Mouse (Mus musculus) small intestine, adult 2 months (tissue): ENCODE results near the gene Tmem132d.

ENCODE experiments used
- CTCF ChIP-seq: fragments of 200-500 bp; IDR thresholded peaks from 2 replicates; pipeline ENCODE4 v1.5.1; 2012; ENCODE audit warnings: low read depth, mild to moderate bottlenecking, control low read depth, inconsistent platforms, low read length, moderate library complexity, mixed read lengths; ENCODE audit not compliant: insufficient replicate concordance, insufficient read length; ENCODE audit errors: extremely low read depth
- POLR2A ChIP-seq: fragments of 200-500 bp; IDR thresholded peaks from 2 replicates; pipeline ENCODE4 v1.6.1; 2012; ENCODE audit warnings: low read depth, mild to moderate bottlenecking, control low read depth, inconsistent platforms, low read length, moderate library complexity

DNA sequence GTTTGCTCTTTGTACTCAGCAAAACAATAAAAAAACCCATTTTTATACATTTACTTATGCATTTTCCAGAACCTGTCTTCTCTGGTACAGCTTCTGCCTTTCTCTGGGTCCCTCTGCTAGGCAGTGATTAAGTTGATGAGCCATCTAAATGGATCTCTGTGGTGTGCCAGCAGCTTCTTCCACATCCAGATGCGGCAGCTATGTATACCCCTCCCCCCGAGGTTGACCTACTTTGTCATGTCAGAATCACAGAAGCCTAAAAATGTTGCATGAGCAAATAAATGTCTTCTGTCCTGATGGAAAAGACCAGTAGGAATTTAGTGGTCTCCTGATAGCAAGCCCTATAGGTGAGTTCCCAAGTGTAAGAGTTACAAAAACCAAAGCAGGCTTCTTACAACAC is 601.1 kb downstream of the Tmem132d start:
- TF ChIP-seq CTCF = no peak
- TF ChIP-seq POLR2A = no peak
